Mouse (Mus musculus) midbrain, embryonic 13.5 days (tissue): ENCODE measurements around the gene Atp2c2. TPM values are rescaled to one million over a fixed set of nuclear protein-coding genes. Genes with fewer than 3 reads are reported as not detected.

ENCODE experiments used
- ATAC-seq: fragments of 200-750 bp; cut with Nextera tagmentation; 2 replicates; pipeline ENCODE4 v1.8.0; 2017; ENCODE audit warnings: mild to moderate bottlenecking, moderate TSS enrichment, moderate library complexity
- H3K27ac ChIP-seq: fragments of 300-500 bp; sonication (generic); 2 replicates; pipeline ENCODE4 v1.5.1; 2015; ENCODE audit warnings: inconsistent platforms, mild to moderate bottlenecking, moderate library complexity
- H3K27me3 ChIP-seq: fragments of 300-500 bp; sonication (generic); 2 replicates; pipeline ENCODE4 v1.6.1; 2015; ENCODE audit warnings: mild to moderate bottlenecking, inconsistent platforms
- H3K36me3 ChIP-seq: fragments of 300-500 bp; sonication (generic); 2 replicates; pipeline ENCODE4 v1.6.1; 2015; ENCODE audit warnings: mild to moderate bottlenecking, inconsistent platforms
- H3K4me1 ChIP-seq: fragments of 300-500 bp; sonication (generic); replicated peaks from 2 replicates; pipeline ENCODE4 v1.6.1; 2015; ENCODE audit warnings: inconsistent platforms
- H3K4me2 ChIP-seq: fragments of 300-500 bp; sonication (generic); replicated peaks from 2 replicates; pipeline ENCODE4 v1.6.1; 2015; ENCODE audit warnings: moderate library complexity, mild to moderate bottlenecking, inconsistent platforms
- H3K4me3 ChIP-seq: fragments of 300-500 bp; sonication (generic); replicated peaks from 2 replicates; pipeline ENCODE4 v1.5.1; 2015; ENCODE audit warnings: mild to moderate bottlenecking, inconsistent platforms
- H3K9ac ChIP-seq: fragments of 300-500 bp; sonication (generic); replicated peaks from 2 replicates; pipeline ENCODE4 v1.6.1; 2015; ENCODE audit warnings: mild to moderate bottlenecking, inconsistent platforms
- H3K9me3 ChIP-seq: fragments of 300-500 bp; sonication (generic); 2 replicates; pipeline ENCODE4 v1.6.1; 2016; ENCODE audit warnings: mild to moderate bottlenecking, inconsistent platforms
- WGBS: fragments of 180-500 bp; shearing (Covaris S2); methylation state at CpG from one replicate; pipeline ENCODE4 v1.1.7; 2015; 5-methylcytosine and 5-hydroxymethylcytosine counted together
- polyA plus RNA-seq: library from polyadenylated mRNA; unstranded; fragments of >200 nt; fragmentation: Nextera tagmentation; extraction: Ambion mirVana; gene quantifications from 2 replicates; pipeline ENCODE4 v1.2.1, GENCODE M21; 2015

Gene Atp2c2
- polyA plus RNA-seq, 1 experiment from 2014 or later = not detected

DNA sequence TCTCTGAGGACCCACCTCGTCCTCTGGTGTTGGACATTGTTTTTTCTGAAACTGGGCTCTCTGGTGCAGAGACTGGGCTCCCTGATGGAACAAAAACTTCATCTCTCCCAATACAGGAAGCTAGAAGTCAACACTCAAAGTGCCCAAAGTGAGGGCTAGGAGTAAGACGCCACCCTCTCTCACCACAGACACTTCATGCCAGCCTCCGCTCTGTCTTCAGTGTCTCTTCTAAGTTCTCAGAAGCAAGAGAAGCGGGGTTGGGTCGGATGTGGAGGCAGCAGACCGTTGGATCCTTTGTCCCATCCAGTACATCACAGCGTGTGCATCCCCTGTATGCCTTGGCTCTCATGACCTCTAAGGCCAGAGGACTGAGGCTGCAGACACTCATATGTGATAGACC is 89.8 kb downstream of the Atp2c2 start:
- H3K9me3 ChIP-seq = no peaks in the 10 kb centered on the region
- H3K4me3 ChIP-seq = no peak overlapping the region
- WGBS = 80% methylated on average over 7 of the region's 7 CpGs
- H3K27me3 ChIP-seq = no peaks in the 10 kb centered on the region
- H3K36me3 ChIP-seq = no peaks in the 10 kb centered on the region
- H3K4me2 ChIP-seq = no peak overlapping the region
- no peak overlapping the region for H3K9ac ChIP-seq
- ATAC-seq = no peak
- H3K27ac ChIP-seq = no peak overlapping the region
- peaks cover 60% of the 10 kb centered on the region for H3K4me1 ChIP-seq

DNA sequence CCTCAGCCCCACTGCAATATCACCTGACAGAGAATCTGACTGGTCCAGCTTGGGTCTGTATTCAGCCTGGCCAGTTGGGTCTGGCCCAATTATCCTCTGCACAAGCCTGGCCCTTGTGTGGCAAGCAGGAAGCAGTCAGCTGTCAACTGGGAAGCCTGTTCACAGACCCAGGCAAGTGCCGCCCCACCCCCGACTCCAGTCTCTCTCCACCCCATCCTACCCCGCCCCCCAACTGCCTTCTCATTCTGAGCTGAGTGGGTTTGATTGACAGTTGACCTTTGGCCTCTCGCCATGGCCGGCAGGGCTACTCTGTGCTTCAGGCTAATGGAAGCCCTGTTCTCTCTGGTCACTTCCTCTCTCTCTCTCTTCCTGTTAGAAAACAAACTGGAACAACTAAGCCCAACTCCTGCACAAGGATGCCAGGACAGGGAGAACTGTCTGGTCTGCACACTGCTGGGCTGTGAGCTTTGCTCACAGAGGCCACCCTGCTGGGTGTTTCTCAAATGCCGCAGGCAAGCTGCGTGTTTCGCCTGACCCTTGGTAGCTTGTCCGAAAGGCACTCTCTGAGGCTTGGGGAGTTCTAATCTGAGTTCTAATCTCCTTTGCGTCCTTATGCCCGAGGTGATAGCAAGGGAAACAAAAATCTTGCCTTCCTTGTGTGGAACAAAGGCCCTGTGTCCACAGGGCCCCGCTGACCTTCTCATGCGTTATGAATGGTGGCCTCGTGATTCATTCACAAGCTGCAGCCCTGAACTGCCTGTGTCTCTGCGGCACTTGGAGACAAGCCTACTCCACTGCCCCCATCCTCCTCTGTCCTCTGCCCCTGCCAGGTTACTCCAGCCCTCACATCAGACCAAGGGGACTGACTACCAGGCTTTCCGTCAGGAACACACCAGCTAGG is 92.2 kb downstream of the Atp2c2 start:
- peak overlapping the region; percentile 68 for H3K27ac ChIP-seq
- H3K4me3 ChIP-seq = no peak overlapping the region
- H3K4me1 ChIP-seq = peaks cover 46% of the 10 kb centered on the region
- no peaks in the 10 kb centered on the region for H3K9me3 ChIP-seq
- WGBS = 7% methylated on average over 16 of the region's 16 CpGs
- H3K27me3 ChIP-seq = no peaks in the 10 kb centered on the region
- ATAC-seq = peak; percentile 71
- H3K9ac ChIP-seq = no peak overlapping the region; the same call in 1 of the 2 replicates
- no peaks in the 10 kb centered on the region for H3K36me3 ChIP-seq
- H3K4me2 ChIP-seq = no peak overlapping the region

DNA sequence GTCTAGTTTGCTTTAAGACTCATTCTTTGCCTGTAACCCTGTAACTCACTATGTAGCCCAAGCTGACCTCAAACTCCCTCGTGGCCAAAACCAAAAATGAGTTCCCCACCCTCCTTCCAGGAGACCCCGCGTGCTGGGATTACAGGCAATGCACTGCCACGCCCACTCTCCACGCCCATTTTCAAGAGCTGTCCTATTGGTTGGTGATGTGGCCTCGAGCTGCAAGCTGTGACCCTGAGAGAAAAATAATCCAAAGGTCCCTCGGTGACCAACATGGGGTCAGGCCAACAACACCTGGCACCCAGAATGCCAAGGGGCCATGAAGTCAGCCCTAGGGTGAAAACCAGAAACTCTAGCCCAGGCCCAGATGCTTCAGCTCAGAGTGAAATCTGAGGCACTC is 94.9 kb downstream of the Atp2c2 start:
- Histone ChIP-seq H3K27me3 (no peaks in the 10 kb centered on the region), H3K4me2 (no peak overlapping the region), H3K36me3 (no peaks in the 10 kb centered on the region), H3K27ac (no peak overlapping the region), H3K9ac (no peak overlapping the region), H3K9me3 (no peaks in the 10 kb centered on the region), H3K4me3 (no peak overlapping the region), H3K4me1 (peaks cover 44% of the 10 kb centered on the region)
- ATAC-seq = no peak
- 45% methylated on average over 7 of the region's 7 CpGs for WGBS

DNA sequence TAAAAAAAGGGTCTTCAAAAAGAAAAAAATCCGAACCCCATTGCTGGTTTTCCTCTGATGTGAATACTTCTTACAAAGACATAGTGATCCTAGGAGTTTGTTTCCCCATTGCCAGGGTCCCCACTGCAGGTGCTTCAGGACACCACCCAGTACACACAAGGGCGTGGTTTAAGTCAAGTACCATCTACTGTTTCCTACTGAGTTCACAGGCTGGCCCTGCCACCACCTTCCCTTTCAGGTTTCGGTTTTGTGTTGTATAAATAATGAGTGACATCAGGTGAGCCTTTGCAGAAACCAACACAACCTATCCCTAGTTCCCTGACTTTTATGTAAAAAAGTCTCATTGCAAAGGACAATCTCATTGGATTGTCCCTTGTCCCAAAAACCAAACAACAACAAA is 95.8 kb downstream of the Atp2c2 start:
- Histone ChIP-seq H3K27ac (no peak overlapping the region), H3K36me3 (no peaks in the 10 kb centered on the region), H3K27me3 (no peaks in the 10 kb centered on the region), H3K9ac (no peak overlapping the region), H3K4me1 (peaks cover 49% of the 10 kb centered on the region), H3K4me3 (no peak overlapping the region), H3K9me3 (no peaks in the 10 kb centered on the region), H3K4me2 (no peak overlapping the region)
- no peak for ATAC-seq
- WGBS = 93% methylated on average over 3 of the region's 3 CpGs

DNA sequence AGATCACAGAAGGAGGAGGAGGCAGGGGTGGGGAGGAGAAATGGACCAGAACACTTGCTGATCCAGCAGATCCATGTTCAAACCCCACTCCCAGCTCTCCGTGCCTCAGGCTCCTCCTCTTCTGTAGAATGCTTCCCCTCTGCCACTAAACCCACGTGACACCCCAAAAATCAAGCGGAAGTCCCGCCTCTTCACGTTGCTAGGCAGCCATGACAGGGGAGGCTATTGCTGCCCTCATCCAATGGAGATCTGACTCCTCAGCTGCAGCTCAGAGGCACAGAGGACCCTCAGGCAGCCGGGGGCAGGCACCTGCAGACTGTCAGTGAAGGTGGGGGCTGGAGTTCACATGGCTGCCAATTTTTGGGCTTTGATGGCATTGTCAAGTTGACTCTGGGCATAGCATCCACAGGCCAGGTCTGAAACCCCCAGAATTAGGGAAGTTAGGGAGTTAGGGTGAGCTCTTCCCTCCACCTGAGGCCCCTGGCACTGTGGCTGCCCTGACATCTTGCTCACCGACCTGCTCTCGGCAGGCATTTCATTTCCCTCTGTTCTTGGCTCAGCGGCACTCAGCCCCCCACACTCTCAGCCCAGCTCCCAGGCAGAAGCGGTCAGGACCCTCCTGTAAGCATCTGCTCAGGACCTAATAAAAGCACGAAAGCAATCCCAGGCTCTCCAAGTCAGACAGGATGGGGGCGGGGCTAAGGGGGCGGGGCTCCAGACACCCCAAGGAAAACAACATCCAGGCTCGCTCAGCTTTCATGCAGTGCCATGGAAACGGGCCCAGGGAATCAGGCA is 98.6 kb downstream of the Atp2c2 start:
- ATAC-seq = peak; percentile 80
- Histone ChIP-seq H3K27me3 (no peaks in the 10 kb centered on the region), H3K4me1 (peaks cover 39% of the 10 kb centered on the region), H3K4me3 (0 out of 2 replicates have a peak overlapping the region, but pooled peaks have one; percentile 6), H3K9ac (peak overlapping the region; percentile 42; the same call in 1 of the 2 replicates), H3K27ac (peak overlapping the region; percentile 83), H3K36me3 (no peaks in the 10 kb centered on the region), H3K4me2 (peak overlapping the region; percentile 41), H3K9me3 (no peaks in the 10 kb centered on the region)
- WGBS = 6% methylated on average over 15 of the region's 15 CpGs

DNA sequence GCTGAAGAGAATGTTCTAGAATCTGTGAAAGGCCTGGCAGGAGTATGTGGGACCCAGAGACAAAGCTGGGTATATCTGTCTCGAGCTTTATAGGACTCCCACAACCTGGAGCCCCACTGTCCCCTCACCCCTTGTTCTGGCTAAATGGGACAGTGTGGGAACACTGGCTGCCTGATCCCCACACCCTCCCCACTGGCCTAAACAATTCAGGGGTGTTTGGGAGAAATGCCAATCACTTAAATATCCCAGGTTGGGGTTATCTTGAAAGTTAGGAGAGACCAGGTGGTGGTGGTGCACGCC is 99.1 kb downstream of the Atp2c2 start:
- peak; percentile 45 for ATAC-seq
- WGBS = 47% methylated on average over 2 of the region's 2 CpGs

DNA sequence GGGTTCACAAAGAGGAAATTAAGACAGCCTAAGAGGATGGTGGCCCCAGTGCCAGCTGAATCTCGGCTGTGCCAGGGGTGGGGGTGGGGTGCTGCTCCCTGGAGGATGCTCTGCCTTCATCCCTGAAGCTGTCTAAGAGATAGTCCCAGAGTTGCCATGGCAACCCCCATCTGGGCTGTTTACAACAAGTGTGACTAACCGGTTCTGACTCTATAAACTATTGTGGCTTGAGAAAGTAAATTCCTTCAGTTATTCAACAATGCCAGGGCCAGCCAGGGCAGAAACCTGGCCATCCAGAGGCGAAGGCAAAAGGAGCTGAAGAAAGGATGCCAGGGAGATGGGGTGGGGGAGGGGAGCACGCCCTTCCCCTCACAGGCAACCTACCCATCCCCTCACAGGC is 101.4 kb downstream of the Atp2c2 start:
- Histone ChIP-seq H3K4me1 (peaks cover 39% of the 10 kb centered on the region), H3K27me3 (no peaks in the 10 kb centered on the region), H3K27ac (peak overlapping the region; percentile 71), H3K4me2 (0 out of 2 replicates have a peak overlapping the region, but pooled peaks have one; percentile 17), H3K36me3 (no peaks in the 10 kb centered on the region), H3K4me3 (no peak overlapping the region), H3K9me3 (no peaks in the 10 kb centered on the region), H3K9ac (peak overlapping the region; percentile 21)
- ATAC-seq = peak; percentile 16; the same call in 1 of the 2 replicates
- 6% methylated on average over 4 of the region's 4 CpGs for WGBS

More for the DNA sequence above, 99.1 kb downstream of the Atp2c2 start:
- Histone ChIP-seq H3K9ac (0 out of 2 replicates have a peak overlapping the region, but pooled peaks have one; percentile 42), H3K27me3 (no peaks in the 10 kb centered on the region), H3K4me2 (peak overlapping the region; percentile 41), H3K27ac (peak overlapping the region; percentile 83), H3K36me3 (no peaks in the 10 kb centered on the region), H3K9me3 (no peaks in the 10 kb centered on the region), H3K4me1 (peaks cover 39% of the 10 kb centered on the region), H3K4me3 (no peak overlapping the region)

DNA sequence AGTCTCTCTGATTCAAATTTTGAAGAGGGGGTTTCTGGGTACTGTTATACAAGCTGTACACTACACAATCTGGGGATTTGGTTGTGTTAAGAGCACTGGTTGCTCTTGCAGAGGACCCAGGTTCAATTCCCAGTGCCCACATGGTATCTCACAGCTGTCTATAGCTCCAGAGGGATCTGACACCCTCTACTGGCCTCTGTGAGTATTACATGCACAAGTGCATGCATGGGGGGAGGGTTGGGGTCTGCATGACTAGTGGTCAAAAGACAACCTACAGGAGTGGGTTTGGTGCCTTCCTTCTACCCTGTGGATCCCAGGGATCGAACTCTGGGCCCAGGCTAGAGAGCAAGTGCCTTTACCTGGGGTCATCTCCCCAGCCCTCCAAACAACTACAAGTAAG is 102.8 kb downstream of the Atp2c2 start:
- no peak for ATAC-seq
- no peak overlapping the region for H3K9ac ChIP-seq
- 100% methylated on average over 1 of the region's 1 CpGs for WGBS
- no peak overlapping the region for H3K27ac ChIP-seq
- H3K4me1 ChIP-seq = peaks cover 52% of the 10 kb centered on the region
- no peaks in the 10 kb centered on the region for H3K27me3 ChIP-seq
- no peak overlapping the region for H3K4me3 ChIP-seq
- H3K36me3 ChIP-seq = no peaks in the 10 kb centered on the region
- H3K4me2 ChIP-seq = no peak overlapping the region
- no peaks in the 10 kb centered on the region for H3K9me3 ChIP-seq

DNA sequence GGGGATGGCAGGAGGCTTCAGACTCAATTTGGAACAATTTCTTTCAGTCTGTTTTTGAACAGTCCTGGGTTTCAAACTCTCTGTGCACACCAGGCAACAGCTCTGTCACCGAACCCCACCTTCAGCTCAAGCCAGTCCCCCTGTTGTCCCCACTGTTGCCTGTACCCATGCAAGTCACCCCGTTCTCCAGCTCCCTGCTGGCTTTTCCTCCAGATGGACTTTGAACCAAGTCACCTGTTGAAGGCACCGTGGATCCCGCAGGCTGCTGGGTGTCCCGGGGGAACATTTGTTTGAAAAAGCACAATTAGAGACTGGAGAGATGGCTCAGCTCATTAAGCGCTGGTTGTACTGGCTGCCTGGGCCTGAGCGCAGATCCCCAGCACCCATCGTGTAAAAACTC is 105.5 kb downstream of the Atp2c2 start:
- no peaks in the 10 kb centered on the region for H3K9me3 ChIP-seq
- H3K27ac ChIP-seq = 0 out of 2 replicates have a peak overlapping the region, but pooled peaks have one; percentile 16
- no peak for ATAC-seq
- H3K9ac ChIP-seq = no peak overlapping the region
- 70% methylated on average over 8 of the region's 8 CpGs for WGBS
- H3K36me3 ChIP-seq = peaks cover 15% of the 10 kb centered on the region
- H3K4me2 ChIP-seq = no peak overlapping the region
- peaks cover 40% of the 10 kb centered on the region for H3K4me1 ChIP-seq
- no peak overlapping the region for H3K4me3 ChIP-seq
- H3K27me3 ChIP-seq = no peaks in the 10 kb centered on the region

DNA sequence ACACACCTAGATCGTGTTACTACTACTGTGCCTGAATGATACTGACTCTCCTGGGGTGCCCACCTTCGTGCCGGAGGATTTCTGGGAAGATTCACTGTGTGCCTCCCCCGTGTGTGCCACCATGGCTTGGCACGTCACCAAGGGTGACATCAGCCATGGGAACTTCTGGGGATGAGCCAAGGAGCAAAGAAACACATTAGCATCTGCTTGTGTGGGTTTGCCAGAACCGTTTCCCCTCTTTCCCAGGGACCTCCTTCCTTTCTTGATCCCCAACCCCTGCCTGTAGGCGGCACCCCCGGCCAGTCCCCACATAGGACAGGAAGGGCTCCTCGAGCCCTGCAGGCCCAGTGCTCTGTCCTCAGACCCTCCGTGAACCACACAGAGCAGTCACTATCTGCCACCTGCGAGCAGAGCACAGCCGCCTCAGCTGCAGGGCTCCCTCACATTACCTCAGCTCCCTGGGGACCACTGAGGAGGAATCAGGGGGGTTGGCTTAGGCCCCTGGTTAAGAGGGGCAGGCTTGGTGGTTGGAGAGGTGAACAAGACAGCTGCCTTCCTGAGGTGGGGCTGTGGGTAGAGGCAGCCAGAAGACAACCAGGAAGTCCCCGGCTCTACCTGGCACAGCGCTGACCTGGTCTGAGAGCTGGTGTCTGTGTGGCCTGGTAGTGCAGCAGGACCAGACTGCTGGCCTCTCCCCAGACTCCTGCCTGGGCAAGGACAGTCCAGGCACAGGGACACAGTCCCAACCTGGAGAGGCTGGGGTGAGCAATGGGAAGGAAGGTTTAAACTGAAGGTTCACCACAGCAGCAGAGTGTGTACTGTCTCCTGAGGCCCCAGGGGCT is 106.8 kb downstream of the Atp2c2 start:
- Histone ChIP-seq H3K9me3 (no peaks in the 10 kb centered on the region), H3K4me2 (no peak overlapping the region), H3K4me1 (peaks cover 40% of the 10 kb centered on the region), H3K9ac (peak overlapping the region; percentile 33; the same call in 1 of the 2 replicates), H3K4me3 (no peak overlapping the region), H3K36me3 (peaks cover 15% of the 10 kb centered on the region), H3K27ac (peak overlapping the region; percentile 45), H3K27me3 (no peaks in the 10 kb centered on the region)
- 70% methylated on average over 14 of the region's 14 CpGs for WGBS
- ATAC-seq = peak; percentile 36
